In genomic region chr2:150787234-150787771, GRCm38 (mm10) we compare ENCODE assay signal across 8 mouse cellular contexts. TPM values are rescaled to one million over a fixed set of nuclear protein-coding genes. Genes with fewer than 3 reads are reported as not detected.
DNase-seq lines count a peak whose midpoint lies in the region; ATAC-seq lines count a peak whose summit lies in the region.

No protein-coding gene starts in this region.

- peak; percentile 52 for DNase-seq in cerebellum, adult 11-12 months
- no peak for DNase-seq in cerebellum, adult 11 months
- DNase-seq in B cell, adult 2 months, result peak; percentile 7 to 10
- DNase-seq in embryo, embryonic 11 days, result peak; percentile 55
- no peak for DNase-seq in hindbrain, embryonic 14.5 days (ENCODE audit: low spot score)
- DNase-seq in thymus, postnatal 10 days (ENCODE audit: low spot score in 2 of 2), result peak; percentile 7 to 20
- no peak for DNase-seq in frontal cortex, adult 2 months (ENCODE audit: extremely low spot score in 1 of 2, low spot score in 1 of 2)

- no peaks in the 10 kb centered on the region for H3K9me3 ChIP-seq in hindbrain, embryonic 14.5 days (ENCODE audit: control insufficient read depth, low read length)

- H3K36me3 ChIP-seq in hindbrain, embryonic 14.5 days (replicated peaks; ENCODE audit: control insufficient read depth, insufficient read depth), result 0 out of 2 replicates have a peak, but pooled peaks cover 12% of the 10 kb centered on the region
- H3K36me3 ChIP-seq in macrophage (ENCODE audit: inconsistent target), result no peaks in the 10 kb centered on the region

- H3K4me2 ChIP-seq in hindbrain, embryonic 14.5 days (replicated peaks), result peak overlapping the region; percentile 91

- 0% methylated on average over 23 of the region's 23 CpGs for WGBS in hindbrain, embryonic 14.5 days
- under 1% methylated on average over 23 of the region's 23 CpGs for WGBS in macrophage (ENCODE audit: missing documents)

- peak overlapping the region; percentile 51; the same call in 1 of the 2 replicates for H3K27ac ChIP-seq in hindbrain, embryonic 14.5 days
- peak overlapping the region; percentile 13; the same call in 1 of the 2 replicates for H3K27ac ChIP-seq in macrophage

- peaks cover 17% of the 10 kb centered on the region for H3K4me1 ChIP-seq in hindbrain, embryonic 14.5 days (replicated peaks; ENCODE audit: control insufficient read depth, insufficient read depth, low read length)

- no peaks in the 10 kb centered on the region for H3K27me3 ChIP-seq in hindbrain, embryonic 14.5 days (ENCODE audit: control insufficient read depth, insufficient read depth, low read length)

- peaks cover 38% of the 10 kb centered on the region for H3K79me2 ChIP-seq in macrophage (ENCODE audit: inconsistent target)

- H3K9ac ChIP-seq in hindbrain, embryonic 14.5 days, result peak overlapping the region; percentile 78

- peak overlapping the region; percentile 84 for H3K4me3 ChIP-seq in hindbrain, embryonic 14.5 days (replicated peaks; ENCODE audit: low read length)
- H3K4me3 ChIP-seq in macrophage (ENCODE audit: inconsistent target), result peak overlapping the region; percentile 81

- ATAC-seq in hindbrain, embryonic 14.5 days (ENCODE audit: low FRiP score), result peak; percentile 60

RNA-seq across cellular contexts. Expression of gene Pygb, which starts 0.8 kb away (rescaled TPM):
- 93.9 and 108 TPM in 2 replicates for polyA plus RNA-seq in hindbrain, embryonic 14.5 days (2014; fragmentation: Nextera tagmentation; extraction: Ambion mirVana)
- 100 to 1,000 TPM in 1 of 26 experiments, 10 to 100 TPM in 23, 1 to 10 TPM in 2; 8.1 to 108 (median 39.3) TPM for total RNA-seq in macrophage (2018; cell fraction: chromatin; rRNA removed)
- total RNA-seq in macrophage (2018; cell fraction: cytosol; rRNA removed), result 10 to 100 TPM; 31.5 to 66.3 (median 47.1) TPM
- total RNA-seq in macrophage (2018; cell fraction: nucleus; rRNA removed), result 10 to 100 TPM; 22.2 to 83.1 (median 39.5) TPM
- 44.5 to 59.8 TPM (median 50.7 TPM) in 3 replicates for polyA plus RNA-seq in macrophage (2018)
- polyA plus RNA-seq in frontal cortex, adult 2 months (2012; rRNA removed), result 123 and 125 TPM in 2 replicates

RNA-seq across cellular contexts. Expression of gene Entpd6, which starts 38.5 kb away (rescaled TPM):
- polyA plus RNA-seq in hindbrain, embryonic 14.5 days (2014; fragmentation: Nextera tagmentation; extraction: Ambion mirVana), result 67.2 and 67.7 TPM in 2 replicates
- 10 to 100 TPM in 17 of 26 experiments, 1 to 10 TPM in 9; 2.1 to 38.1 (median 17.8) TPM for total RNA-seq in macrophage (2018; cell fraction: chromatin; rRNA removed)
- total RNA-seq in macrophage (2018; cell fraction: cytosol; rRNA removed), result 10 to 100 TPM in 11 of 26 experiments, 1 to 10 TPM in 15; 4.4 to 15.7 (median 9.3) TPM
- total RNA-seq in macrophage (2018; cell fraction: nucleus; rRNA removed), result 10 to 100 TPM in 21 of 26 experiments, 1 to 10 TPM in 5; 2.5 to 35.6 (median 18.0) TPM
- polyA plus RNA-seq in macrophage (2018), result 7.8 to 15.2 TPM (median 10.6 TPM) in 3 replicates
- 55.0 and 56.5 TPM in 2 replicates for polyA plus RNA-seq in frontal cortex, adult 2 months (2012; rRNA removed)

Comparison
In these comparisons a context has a peak if more than half of its experiments do, and no peak if none do; other contexts are left out.
1. DNase-seq: peak in cerebellum, adult 11-12 months (single experiment), B cell, adult 2 months (2 of 2), embryo, embryonic 11 days (single experiment) and thymus, postnatal 10 days (2 of 2); none in cerebellum, adult 11 months (single experiment), hindbrain, embryonic 14.5 days (single experiment) and frontal cortex, adult 2 months (0 of 2).